Mouse (Mus musculus) heart, embryonic 12.5 days (tissue): ENCODE results near the gene Ubn1. TPM values are rescaled to one million over a fixed set of nuclear protein-coding genes. Genes with fewer than 3 reads are reported as not detected.

Experiments
- ATAC-seq: fragments of 200-750 bp; cut with Nextera tagmentation; 2 replicates; pipeline ENCODE4 v1.8.0; 2017; ENCODE audit warnings: moderate TSS enrichment, moderate library complexity; ENCODE audit not compliant: insufficient number of reproducible peaks, low FRiP score
- H3K27ac ChIP-seq: fragments of 300-500 bp; sonication (generic); 2 replicates; pipeline ENCODE4 v1.5.1; 2016; ENCODE audit warnings: mild to moderate bottlenecking, moderate library complexity; ENCODE audit not compliant: poor library complexity, severe bottlenecking
- H3K27me3 ChIP-seq: fragments of 300-500 bp; sonication (generic); replicated peaks from 2 replicates; pipeline ENCODE4 v1.6.1; 2016; ENCODE audit warnings: mild to moderate bottlenecking, moderate library complexity
- H3K36me3 ChIP-seq: fragments of 300-500 bp; sonication (generic); 2 replicates; pipeline ENCODE4 v1.6.1; 2016; ENCODE audit warnings: mild to moderate bottlenecking, moderate library complexity
- H3K4me1 ChIP-seq: fragments of 300-500 bp; sonication (generic); replicated peaks from 2 replicates; pipeline ENCODE4 v1.6.1; 2016; ENCODE audit warnings: mild to moderate bottlenecking
- H3K4me2 ChIP-seq: fragments of 300-500 bp; sonication (generic); 2 replicates; pipeline ENCODE4 v1.6.1; 2016; ENCODE audit warnings: mild to moderate bottlenecking, moderate library complexity
- H3K4me3 ChIP-seq: fragments of 300-500 bp; sonication (generic); 2 replicates; pipeline ENCODE4 v1.5.1; 2016; ENCODE audit warnings: mild to moderate bottlenecking
- H3K9ac ChIP-seq: fragments of 300-500 bp; sonication (generic); 2 replicates; pipeline ENCODE4 v1.6.1; 2016; ENCODE audit warnings: mild to moderate bottlenecking, moderate library complexity
- H3K9me3 ChIP-seq: fragments of 300-500 bp; sonication (generic); replicated peaks from 2 replicates; pipeline ENCODE4 v1.6.1; 2016; ENCODE audit warnings: mild to moderate bottlenecking, moderate library complexity
- WGBS: fragments of 180-500 bp; shearing (Covaris S2); methylation state at CpG from one replicate; pipeline ENCODE4 v1.1.7; 2016; 5-methylcytosine and 5-hydroxymethylcytosine counted together
- polyA plus RNA-seq: library from polyadenylated mRNA; unstranded; fragments of >200 nt; fragmentation: Nextera tagmentation; extraction: Ambion mirVana; gene quantifications from 2 replicates; pipeline ENCODE4 v1.2.1, GENCODE M21; 2016

Ubn1 gene
- polyA plus RNA-seq, 1 experiment from 2014 or later, result 16.3 TPM

GRCm38 (mm10) chr16:5119845-5120244 is 70.0 kb downstream of the Ubn1 start:
- H3K9me3 ChIP-seq, result no peaks in the 10 kb centered on the region
- no peak overlapping the region for H3K4me2 ChIP-seq
- H3K4me3 ChIP-seq, result no peak overlapping the region
- no peaks in the 10 kb centered on the region for H3K36me3 ChIP-seq
- ATAC-seq, result no peak
- H3K9ac ChIP-seq, result no peak overlapping the region
- WGBS, result 70% methylated on average over 4 of the region's 4 CpGs
- H3K27ac ChIP-seq, result no peak overlapping the region
- peaks cover 46% of the 10 kb centered on the region for H3K27me3 ChIP-seq
- H3K4me1 ChIP-seq, result peaks cover 5% of the 10 kb centered on the region; the same call in 1 of the 2 replicates

- Histone ChIP-seq H3K27ac (no peak overlapping the region), H3K9ac (no peak overlapping the region), H3K36me3 (no peaks in the 10 kb centered on the region), H3K9me3 (no peaks in the 10 kb centered on the region), H3K27me3 (peaks cover 66% of the 10 kb centered on the region), H3K4me3 (no peak overlapping the region), H3K4me1 (no peaks in the 10 kb centered on the region), H3K4me2 (no peak overlapping the region)
- ATAC-seq, result no peak
- WGBS, result 65% methylated on average over 6 of the region's 6 CpGs
These were observed 73.6 kb downstream of the Ubn1 start for GRCm38 (mm10) chr16:5123476-5123875.

- no peaks in the 10 kb centered on the region for H3K9me3 ChIP-seq
- no peak overlapping the region for H3K27ac ChIP-seq
- H3K9ac ChIP-seq, result no peak overlapping the region
- ATAC-seq, result no peak
- H3K4me3 ChIP-seq, result no peak overlapping the region
- H3K27me3 ChIP-seq, result peaks cover 83% of the 10 kb centered on the region
- H3K4me1 ChIP-seq, result peaks cover 29% of the 10 kb centered on the region
- WGBS, result 36% methylated on average over 2 of the region's 2 CpGs
- no peak overlapping the region for H3K4me2 ChIP-seq
- no peaks in the 10 kb centered on the region for H3K36me3 ChIP-seq
These were observed 80.3 kb downstream of the Ubn1 start for GRCm38 (mm10) chr16:5130196-5130595.

- peak; percentile 12; the same call in 1 of the 2 replicates for ATAC-seq
- WGBS, result 30% methylated on average over 4 of the region's 4 CpGs
- Histone ChIP-seq H3K4me2 (no peak overlapping the region), H3K4me3 (no peak overlapping the region), H3K4me1 (peaks cover 35% of the 10 kb centered on the region), H3K36me3 (no peaks in the 10 kb centered on the region), H3K27ac (no peak overlapping the region), H3K9me3 (no peaks in the 10 kb centered on the region), H3K27me3 (peaks cover 78% of the 10 kb centered on the region), H3K9ac (no peak overlapping the region)
These were observed 80.9 kb downstream of the Ubn1 start for GRCm38 (mm10) chr16:5130766-5131165.

- ATAC-seq, result no peak
- Histone ChIP-seq H3K9me3 (no peaks in the 10 kb centered on the region), H3K36me3 (no peaks in the 10 kb centered on the region), H3K9ac (no peak overlapping the region), H3K4me3 (peak overlapping the region; percentile 51), H3K4me1 (peaks cover 41% of the 10 kb centered on the region), H3K27me3 (peaks cover 78% of the 10 kb centered on the region), H3K27ac (no peak overlapping the region), H3K4me2 (peak overlapping the region; percentile 77)
- WGBS, result 5% methylated on average over 25 of the region's 25 CpGs
These were observed 81.5 kb downstream of the Ubn1 start for GRCm38 (mm10) chr16:5131251-5131922.

GRCm38 (mm10) chr16:5132401-5132801 is 82.5 kb downstream of the Ubn1 start, which contains the start of gene Ppl:
TSS of gene Ppl (minus strand) at chr16:5132421.
- H3K36me3 ChIP-seq, result no peaks in the 10 kb centered on the region
- no peak for ATAC-seq
- H3K4me1 ChIP-seq, result peaks cover 44% of the 10 kb centered on the region
- peak within 1 kb of the TSS; percentile 77 for H3K4me2 ChIP-seq
- peak within 1 kb of the TSS; percentile 52 for H3K9ac ChIP-seq
- H3K9me3 ChIP-seq, result no peaks in the 10 kb centered on the region
- H3K27me3 ChIP-seq, result peaks cover 69% of the 10 kb centered on the region
- under 1% methylated on average over 39 of the region's 39 CpGs for WGBS
- H3K27ac ChIP-seq, result no peak within 1 kb of the TSS
- H3K4me3 ChIP-seq, result peak within 1 kb of the TSS; percentile 51

- peaks cover 45% of the 10 kb centered on the region for H3K27me3 ChIP-seq
- H3K4me2 ChIP-seq, result no peak overlapping the region
These were observed 84.9 kb downstream of the Ubn1 start for GRCm38 (mm10) chr16:5134623-5135330.

GRCm38 (mm10) chr16:5135551-5136261 is 85.8 kb downstream of the Ubn1 start:
- H3K4me1 ChIP-seq, result peaks cover 42% of the 10 kb centered on the region
- H3K27me3 ChIP-seq, result peaks cover 36% of the 10 kb centered on the region
- ATAC-seq, result peak; percentile 19; the same call in 1 of the 2 replicates
- H3K4me3 ChIP-seq, result no peak overlapping the region
- no peak overlapping the region for H3K9ac ChIP-seq
- 36% methylated on average over 8 of the region's 8 CpGs for WGBS
- no peaks in the 10 kb centered on the region for H3K9me3 ChIP-seq
- H3K4me2 ChIP-seq, result no peak overlapping the region
- peak overlapping the region; percentile 51; the same call in 1 of the 2 replicates for H3K27ac ChIP-seq
- no peaks in the 10 kb centered on the region for H3K36me3 ChIP-seq

More at GRCm38 (mm10) chr16:5134623-5135330, 84.9 kb downstream of the Ubn1 start:
- ATAC-seq, result peak; percentile 58
- Histone ChIP-seq H3K4me1 (peaks cover 44% of the 10 kb centered on the region), H3K27ac (0 out of 2 replicates have a peak overlapping the region, but pooled peaks have one; percentile 17), H3K4me3 (no peak overlapping the region), H3K9ac (no peak overlapping the region), H3K9me3 (no peaks in the 10 kb centered on the region), H3K36me3 (no peaks in the 10 kb centered on the region)
- WGBS, result 46% methylated on average over 14 of the region's 14 CpGs

Other genes starting within 250 kb of the Ubn1 start
- gene 4930562C15Rik, start 214.6 kb upstream of the Ubn1 start, polyA plus RNA-seq, result 0.11 and 0.57 TPM in 2 replicates
- 26.8 and 27.1 TPM in 2 replicates for gene Ubald1, start 169.7 kb upstream of the Ubn1 start, polyA plus RNA-seq
- gene Mgrn1, start 163.8 kb upstream of the Ubn1 start, polyA plus RNA-seq, result 114 and 116 TPM in 2 replicates
- 92.3 and 97.3 TPM in 2 replicates for gene Nudt16l1, start 111.3 kb upstream of the Ubn1 start, polyA plus RNA-seq
- 34.4 and 34.8 TPM in 2 replicates for gene Anks3, start 85.9 kb upstream of the Ubn1 start, polyA plus RNA-seq
- not detected in 2 replicates for gene Sept12, start 52.2 kb upstream of the Ubn1 start, polyA plus RNA-seq
- gene Smim22, start 42.8 kb upstream of the Ubn1 start, polyA plus RNA-seq, result 2.0 and 3.7 TPM in 2 replicates
- gene Rogdi, start 36.5 kb upstream of the Ubn1 start, polyA plus RNA-seq, result 44.1 and 48.3 TPM in 2 replicates
- gene Glyr1, start 194 bp upstream of the Ubn1 start, polyA plus RNA-seq, result 111 and 114 TPM in 2 replicates
- gene Ppl, start 82.4 kb downstream of the Ubn1 start, polyA plus RNA-seq, result 1.5 and 2.1 TPM in 2 replicates
- gene Sec14l5, start 97.1 kb downstream of the Ubn1 start, polyA plus RNA-seq, result not detected in 2 replicates
- 14.0 and 15.4 TPM in 2 replicates for gene Nagpa, start 154.0 kb downstream of the Ubn1 start, polyA plus RNA-seq
- 2.5 and 3.2 TPM in 2 replicates for gene AU021092, start 172.2 kb downstream of the Ubn1 start, polyA plus RNA-seq
- gene Alg1, start 183.6 kb downstream of the Ubn1 start, polyA plus RNA-seq, result 23.9 and 24.6 TPM in 2 replicates
- 17.2 and 19.5 TPM in 2 replicates for gene Eef2kmt, start 205.9 kb downstream of the Ubn1 start, polyA plus RNA-seq